ENCODE assay signal across 17 mouse cellular contexts in the genomic region with DNA sequence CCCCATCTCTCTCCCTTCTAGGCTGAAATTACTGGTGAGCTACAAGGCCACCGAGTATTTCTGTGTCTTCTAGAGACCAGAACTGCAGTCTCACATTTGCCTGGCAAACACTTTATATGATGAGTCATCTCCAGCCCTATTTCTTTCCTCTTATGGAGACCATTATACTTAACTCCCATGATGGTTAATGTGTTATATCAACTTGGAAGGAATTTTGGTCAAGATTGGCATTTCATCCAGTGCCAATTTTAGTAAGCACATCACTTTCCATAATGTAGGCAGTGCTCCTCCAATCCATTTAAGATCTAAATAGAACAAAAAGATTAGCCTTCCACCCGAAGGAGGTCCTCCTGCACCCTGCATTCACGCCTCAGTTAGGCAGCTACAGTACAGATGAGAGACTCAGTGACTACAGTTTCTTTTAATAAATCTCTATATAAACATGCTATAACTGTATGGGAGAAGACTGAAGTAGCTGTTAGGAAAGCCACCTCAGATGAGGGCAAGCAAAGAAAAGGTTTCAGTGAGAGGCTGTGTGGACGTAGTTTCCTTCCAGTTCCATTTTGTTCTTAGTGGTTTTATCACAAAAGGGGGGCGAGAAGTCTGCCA.
"Had no signal": no experiment of that assay in that cellular context is flagged by ENCODE, and none has a peak within 500 bp of the region (broad histone marks: within the 10 kb centered on the region; RNA-seq: fewer than 3 reads in every experiment).

No protein-coding gene starts in this region.

- H3K4me1 ChIP-seq: kidney, embryonic 15.5 days; limb, embryonic 12.5 days; limb, embryonic 15.5 days; stomach, embryonic 15.5 days had no signal

- H3K36me3 ChIP-seq: stomach, embryonic 15.5 days had no signal

- H3K9me3 ChIP-seq: kidney, embryonic 15.5 days; limb, embryonic 12.5 days; limb, embryonic 15.5 days; stomach, embryonic 15.5 days had no signal

- H3K4me3 ChIP-seq: kidney, embryonic 15.5 days; limb, embryonic 12.5 days; limb, embryonic 15.5 days; stomach, embryonic 15.5 days had no signal

- H3K9ac ChIP-seq: kidney, embryonic 15.5 days; limb, embryonic 12.5 days; limb, embryonic 15.5 days; liver, embryonic 14.5 days; liver, postnatal 0 days; lung, embryonic 14.5 days; stomach, embryonic 15.5 days had no signal

- DNase-seq: kidney, adult 8-10 months; kidney, postnatal 10 days; kidney, postnatal 36 days; left cerebral cortex, postnatal 4 days; liver, postnatal 0 days; lung, embryonic 14.5 days; midbrain, embryonic 14.5 days; right cerebral cortex, postnatal 25 days; spleen, adult 18-20 months; thymus, adult 18-20 months; thymus, postnatal 4 days had no signal

- H3K27me3 ChIP-seq: kidney, embryonic 15.5 days; limb, embryonic 12.5 days; limb, embryonic 15.5 days; stomach, embryonic 15.5 days had no signal

- H3K27ac ChIP-seq: kidney, embryonic 15.5 days; limb, embryonic 12.5 days; limb, embryonic 15.5 days; liver, embryonic 14.5 days; macrophage; stomach, embryonic 15.5 days had no signal
